Mouse (Mus musculus) T-helper 17 cell (primary cell): ENCODE results near the gene Mrpl11.
"Not testable (repeated sequence)": the region's sequence is repeated elsewhere in the genome, so short reads cannot be mapped to it uniquely, and the experiment has no call there.

ENCODE experiments used
- in situ Hi-C, 2 experiments: fragments of 300-600 bp; cut with MboI, MseI; formaldehyde crosslinking; loops; 1 replicate in 1 of 2; 2 replicates in 1 of 2; pipeline ENCODE4 v1.15.1; 2025; ENCODE audit warnings: high pct_unique_total_duplicates in 2 of 2

Gene Mrpl11

DNA sequence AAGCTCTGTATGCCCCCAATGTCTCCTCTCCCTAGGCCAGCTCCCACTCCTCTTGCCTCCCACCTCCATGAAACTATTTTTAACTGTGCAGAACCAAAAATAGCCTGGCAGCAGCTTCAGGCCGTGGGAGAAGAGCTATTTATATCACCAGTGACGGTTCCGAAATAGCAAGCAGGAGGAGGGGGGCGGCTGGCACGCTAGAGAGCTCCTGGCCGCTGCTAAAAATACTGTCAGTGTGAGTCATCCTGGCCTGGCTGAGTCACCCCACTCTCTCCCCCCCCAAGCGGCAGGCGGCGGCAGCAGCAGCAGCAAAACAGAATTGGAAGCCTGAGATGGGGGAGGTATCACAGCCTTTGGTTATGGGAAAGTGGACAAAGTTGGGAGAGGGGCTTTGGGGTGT lies 31.0 kb downstream of the Mrpl11 start:
- in situ Hi-C loops: no loop called here

DNA sequence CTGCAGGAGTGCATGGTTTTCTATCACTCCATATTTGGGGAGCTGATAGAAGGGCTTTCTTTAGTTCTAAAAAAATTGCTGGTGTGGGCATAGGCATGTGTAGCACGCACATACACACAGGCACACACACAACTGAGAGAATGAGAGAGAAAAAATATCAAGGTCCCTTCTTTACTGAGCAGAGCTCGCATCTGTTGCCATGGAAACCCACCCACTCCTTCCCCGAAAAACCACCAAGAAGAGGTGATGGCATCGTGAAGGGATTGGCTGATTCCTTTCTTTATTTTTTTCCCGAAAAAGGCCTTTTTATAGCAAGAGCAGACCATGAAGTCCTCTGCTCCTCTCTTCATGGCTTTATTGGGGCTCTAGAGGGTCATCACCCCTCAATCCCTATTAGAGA lies 32.1 kb downstream of the Mrpl11 start:
- in situ Hi-C loops: no loop called here

DNA sequence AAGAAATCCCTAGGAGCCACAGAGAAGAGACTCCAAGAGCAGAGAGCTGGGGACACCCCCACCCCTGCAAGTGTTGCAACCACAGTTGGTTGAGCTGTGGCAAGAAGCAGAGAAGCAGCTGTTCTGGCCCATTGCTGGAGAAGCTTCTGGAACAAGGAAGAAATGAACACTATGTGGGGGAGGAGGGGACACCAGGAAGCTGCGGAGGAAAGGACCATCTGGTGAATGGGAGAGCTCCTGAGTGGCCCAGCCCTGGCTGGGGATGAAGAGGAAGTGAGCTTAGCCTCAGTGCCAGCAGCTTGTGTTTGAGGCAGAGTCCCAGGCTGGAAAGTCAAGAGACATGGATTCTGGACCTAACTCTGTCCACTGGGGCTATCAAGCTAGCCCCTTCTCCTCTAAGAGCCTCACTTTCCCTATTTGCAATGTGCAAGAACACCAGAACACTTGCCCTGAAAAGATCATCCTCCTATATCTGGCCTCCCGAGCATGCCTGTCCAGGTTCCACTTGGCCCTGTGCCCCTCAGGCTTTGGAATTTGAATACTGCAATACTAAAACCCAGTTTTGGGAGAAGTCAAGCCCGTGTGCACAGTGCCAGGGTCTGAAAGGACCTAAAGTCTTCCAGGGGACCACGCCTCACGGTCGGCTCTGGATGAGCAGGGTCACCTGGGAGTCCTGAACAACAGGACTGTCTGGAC lies 37.6 kb downstream of the Mrpl11 start:
- in situ Hi-C loops: no loop called here

DNA sequence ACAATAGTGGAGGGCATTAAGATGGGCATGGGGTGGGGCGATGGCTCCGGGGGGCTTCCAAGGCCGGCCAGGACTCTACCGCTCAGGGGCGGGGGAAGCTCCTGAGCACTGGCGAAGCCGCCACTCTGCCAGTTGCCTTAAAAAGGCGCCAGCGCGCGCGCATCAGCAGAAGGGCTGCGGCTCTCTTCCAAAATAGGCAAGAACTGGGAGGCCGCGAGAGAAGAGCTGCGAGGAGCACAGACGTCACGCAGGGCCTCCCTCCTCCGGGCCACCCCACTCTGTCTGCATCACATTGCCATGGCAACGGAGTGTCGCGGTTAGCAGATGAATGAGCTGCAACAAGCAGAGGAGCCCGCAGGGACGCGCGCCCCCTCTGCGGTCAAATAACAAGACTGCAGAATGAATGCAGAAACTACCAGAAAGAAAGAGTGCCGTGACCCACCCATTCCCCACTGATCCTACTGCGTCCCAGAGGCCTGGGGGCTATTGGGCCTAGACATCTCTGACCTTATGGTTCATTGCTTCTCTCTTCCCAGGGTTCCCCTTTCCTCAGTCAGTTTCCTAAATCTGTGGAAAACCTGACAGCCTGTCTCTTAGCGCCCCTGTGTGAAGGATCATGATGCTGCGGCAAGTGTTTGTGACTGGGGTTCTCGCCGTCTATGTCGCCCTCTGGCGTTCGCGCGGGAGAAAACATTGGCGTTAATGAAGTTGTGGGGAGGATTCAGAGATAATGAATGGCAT lies 39.9 kb downstream of the Mrpl11 start:
- in situ Hi-C loops: no loop called here

DNA sequence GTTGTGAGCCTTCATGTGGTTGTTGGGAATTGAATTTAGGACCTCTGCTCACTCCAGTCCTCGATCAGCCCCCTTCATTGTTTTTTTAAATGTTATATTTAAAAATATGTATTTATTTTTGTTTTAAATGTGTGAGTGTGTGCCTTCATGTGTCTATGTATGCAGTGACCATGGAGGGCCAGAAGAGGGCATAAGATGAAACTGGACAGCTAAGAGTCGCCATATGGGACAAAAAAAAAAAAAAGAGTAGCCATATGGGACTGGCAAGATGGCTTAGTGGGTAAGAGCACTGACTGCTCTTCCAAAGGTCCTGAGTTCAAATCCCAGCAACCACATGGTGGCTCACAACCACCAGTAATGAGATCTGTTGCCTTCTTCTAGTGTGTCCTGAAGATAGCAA lies 41.7 kb downstream of the Mrpl11 start:
- in situ Hi-C loops: not testable (repeated sequence)

DNA sequence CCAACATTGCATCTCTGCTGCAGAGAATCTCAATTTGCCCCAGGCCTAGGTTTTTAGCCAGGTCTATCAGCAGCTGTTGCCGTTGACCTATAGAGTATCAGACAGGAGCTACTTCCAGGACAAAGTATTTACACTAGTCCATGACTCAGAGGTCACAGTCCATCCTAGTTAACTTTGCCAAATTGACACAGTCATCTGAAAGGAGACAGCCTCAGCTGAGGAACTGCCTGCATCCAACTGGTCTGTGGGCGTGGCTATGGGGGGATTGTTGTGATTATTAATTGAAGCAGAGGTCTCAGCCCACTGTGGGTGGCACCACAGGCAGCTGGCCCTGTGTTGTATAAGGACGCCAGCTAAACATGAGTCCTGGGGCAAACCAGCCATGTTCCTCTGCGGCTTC lies 43.0 kb downstream of the Mrpl11 start:
- in situ Hi-C loops: no loop called here

DNA sequence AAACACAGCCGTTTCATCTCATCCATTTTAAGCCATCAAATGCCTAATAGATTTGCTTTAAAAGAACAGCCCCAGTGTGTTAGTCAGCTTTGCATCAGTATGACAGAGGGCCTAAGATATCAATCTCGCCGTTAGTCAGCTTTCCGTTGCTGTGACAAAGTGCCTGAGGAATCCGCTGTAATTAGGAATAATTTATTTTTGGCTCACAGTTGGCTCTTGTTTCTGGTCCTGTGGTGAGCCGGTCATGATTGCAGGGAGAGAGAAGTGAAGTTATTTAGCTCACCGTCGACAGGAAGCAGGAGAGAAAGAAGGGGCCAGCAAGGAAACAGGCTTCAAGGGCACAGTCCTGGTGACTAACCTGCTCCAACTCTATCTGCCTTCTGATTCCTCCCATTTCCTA lies 51.2 kb downstream of the Mrpl11 start:
- in situ Hi-C loops: loop anchor here in 1 of 2 experiments (5.0 kb wide), 1 partner anchor 36 kb away; no protein-coding TSS in a partner anchor

DNA sequence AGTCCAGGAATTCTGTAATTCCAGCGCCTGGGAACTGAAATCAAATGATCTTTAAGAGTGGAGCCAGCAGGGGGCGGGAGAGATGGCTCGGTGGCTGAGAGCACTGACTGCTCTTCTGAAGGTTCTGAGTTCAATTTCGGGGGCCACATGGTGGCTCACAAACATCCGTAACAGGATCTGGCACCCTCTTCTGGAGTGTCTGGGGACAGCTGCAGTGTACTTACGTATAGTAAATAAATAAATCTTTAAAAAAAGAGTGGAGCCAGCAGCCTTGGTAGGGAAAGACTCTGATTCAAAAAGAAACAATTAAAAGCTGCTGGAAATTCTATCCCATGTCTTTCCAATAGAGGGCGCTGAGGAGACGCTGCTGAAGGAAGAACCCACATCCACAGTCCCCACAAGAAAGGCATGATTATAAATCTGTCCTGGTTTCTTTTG lies 53.0 kb downstream of the Mrpl11 start:
- in situ Hi-C loops: loop anchor here in 1 of 2 experiments (5.0 kb wide), 1 partner anchor 38 kb away; no protein-coding TSS in a partner anchor

DNA sequence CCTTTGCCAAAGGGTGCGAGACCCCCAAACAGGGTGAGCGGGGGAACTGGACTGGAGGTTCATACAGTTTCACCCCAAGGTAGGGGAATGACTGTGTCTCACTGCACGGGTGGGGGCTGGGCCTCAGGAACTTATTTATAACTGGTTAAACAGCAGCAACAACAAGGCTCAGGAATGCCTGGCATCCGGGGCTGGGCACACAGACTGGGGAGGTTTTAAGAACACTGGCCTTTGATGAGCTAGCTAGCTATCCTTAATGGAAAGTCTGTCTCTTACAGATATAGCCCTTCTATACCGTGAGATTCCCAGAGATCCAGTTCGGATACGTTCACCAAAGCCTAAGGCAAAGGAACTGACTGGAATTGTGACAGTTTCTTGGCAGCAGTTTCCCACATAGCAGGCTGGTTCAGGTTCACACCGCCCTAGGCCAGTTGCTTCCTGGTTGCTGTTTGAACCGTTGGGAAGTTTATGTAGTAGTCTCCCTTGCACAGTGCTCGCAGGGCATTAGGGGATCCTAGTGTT lies 54.3 kb downstream of the Mrpl11 start:
- in situ Hi-C loops: no loop called here
